Mouse (Mus musculus): ENCODE measurements around the gene Ifit2. TPM values are rescaled to one million over a fixed set of nuclear protein-coding genes. Genes with fewer than 3 reads are reported as not detected.
A peak's percentile ranks its signal among the peaks of the same experiment; 100 is the strongest.

Ifit2 gene
- polyA plus RNA-seq (2015; fragmentation: Nextera tagmentation; extraction: Ambion mirVana), result 10.9 and 11.2 TPM in 2 replicates

GRCm38 (mm10) chr19:34550534-34551223 lies at the start of gene Ifit2:
Gene Ifit2 (plus strand): TSS chr19:34550694.
- Histone ChIP-seq H3K4me1 (peaks cover 20% of the 10 kb centered on the region), H3K27ac (peak within 1 kb of the TSS; percentile 77), H3K9ac (peak within 1 kb of the TSS; percentile 59), H3K4me3 (peak within 1 kb of the TSS; percentile 51), H3K9me3 (no peaks in the 10 kb centered on the region), H3K4me2 (replicated peaks) (peak within 1 kb of the TSS; percentile 64), H3K36me3 (no peaks in the 10 kb centered on the region), H3K27me3 (no peaks in the 10 kb centered on the region)
- 2% methylated on average over 22 of the region's 22 CpGs for WGBS
- peak; percentile 89 for ATAC-seq (ENCODE audit: low FRiP score, low read depth)

- ATAC-seq (ENCODE audit: low FRiP score, low read depth), result no peak; the same call in 1 of the 2 replicates
- WGBS, result 46% methylated on average over 4 of the region's 4 CpGs
- Histone ChIP-seq H3K27ac (no peak overlapping the region), H3K4me2 (replicated peaks) (no peak overlapping the region), H3K36me3 (peaks cover 21% of the 10 kb centered on the region), H3K9ac (no peak overlapping the region), H3K27me3 (no peaks in the 10 kb centered on the region), H3K4me1 (no peaks in the 10 kb centered on the region), H3K9me3 (no peaks in the 10 kb centered on the region), H3K4me3 (no peak overlapping the region)
Observed at GRCm38 (mm10) chr19:34500763-34501162, 49.7 kb upstream of the Ifit2 start.

GRCm38 (mm10) chr19:34505161-34505721 lies 45.3 kb upstream of the Ifit2 start:
- H3K4me3 ChIP-seq, result no peak overlapping the region
- 0 out of 2 replicates have a peak, but pooled peaks cover 2% of the 10 kb centered on the region for H3K9me3 ChIP-seq
- ATAC-seq (ENCODE audit: low FRiP score, low read depth), result no peak
- 87% methylated on average over 12 of the region's 12 CpGs for WGBS
- H3K4me1 ChIP-seq, result no peaks in the 10 kb centered on the region
- H3K36me3 ChIP-seq, result peaks cover 44% of the 10 kb centered on the region
- H3K4me2 ChIP-seq (replicated peaks), result no peak overlapping the region
- no peak overlapping the region for H3K9ac ChIP-seq
- no peak overlapping the region for H3K27ac ChIP-seq
- no peaks in the 10 kb centered on the region for H3K27me3 ChIP-seq

GRCm38 (mm10) chr19:34510717-34511116 lies 39.8 kb upstream of the Ifit2 start:
- H3K9me3 ChIP-seq, result 0 out of 2 replicates have a peak, but pooled peaks cover 2% of the 10 kb centered on the region
- H3K36me3 ChIP-seq, result peaks cover 36% of the 10 kb centered on the region
- no peak overlapping the region for H3K4me2 ChIP-seq (replicated peaks)
- H3K9ac ChIP-seq, result no peak overlapping the region
- WGBS, result 76% methylated on average over 5 of the region's 5 CpGs
- no peak for ATAC-seq (ENCODE audit: low FRiP score, low read depth)
- peaks cover 4% of the 10 kb centered on the region; the same call in 1 of the 2 replicates for H3K4me1 ChIP-seq
- H3K27me3 ChIP-seq, result no peaks in the 10 kb centered on the region
- no peak overlapping the region for H3K4me3 ChIP-seq
- H3K27ac ChIP-seq, result no peak overlapping the region

- 65% methylated on average over 8 of the region's 8 CpGs for WGBS
- 0 out of 2 replicates have a peak, but pooled peaks cover 2% of the 10 kb centered on the region for H3K9me3 ChIP-seq
- no peak overlapping the region for H3K27ac ChIP-seq
Observed at GRCm38 (mm10) chr19:34511528-34511927, 39.0 kb upstream of the Ifit2 start.

GRCm38 (mm10) chr19:34515681-34516080 lies 34.8 kb upstream of the Ifit2 start:
- H3K4me2 ChIP-seq (replicated peaks), result no peak overlapping the region
- ATAC-seq (ENCODE audit: low FRiP score, low read depth), result no peak
- H3K4me3 ChIP-seq, result no peak overlapping the region
- no peaks in the 10 kb centered on the region for H3K9me3 ChIP-seq
- H3K27me3 ChIP-seq, result no peaks in the 10 kb centered on the region
- no peak overlapping the region for H3K9ac ChIP-seq
- H3K27ac ChIP-seq, result no peak overlapping the region
- WGBS, result 90% methylated on average over 3 of the region's 3 CpGs
- peaks cover 4% of the 10 kb centered on the region; the same call in 1 of the 2 replicates for H3K4me1 ChIP-seq
- H3K36me3 ChIP-seq, result peaks cover 29% of the 10 kb centered on the region

More at GRCm38 (mm10) chr19:34511528-34511927, 39.0 kb upstream of the Ifit2 start:
- Histone ChIP-seq H3K4me3 (no peak overlapping the region), H3K4me1 (peaks cover 4% of the 10 kb centered on the region; the same call in 1 of the 2 replicates), H3K9ac (no peak overlapping the region), H3K36me3 (peaks cover 32% of the 10 kb centered on the region), H3K27me3 (no peaks in the 10 kb centered on the region), H3K4me2 (replicated peaks) (no peak overlapping the region)
- peak; percentile 32; the same call in 1 of the 2 replicates for ATAC-seq (ENCODE audit: low FRiP score, low read depth)

- Histone ChIP-seq H3K4me3 (no peak overlapping the region), H3K27me3 (no peaks in the 10 kb centered on the region), H3K27ac (no peak overlapping the region), H3K36me3 (peaks cover 34% of the 10 kb centered on the region), H3K9ac (no peak overlapping the region), H3K4me2 (replicated peaks) (no peak overlapping the region), H3K9me3 (no peaks in the 10 kb centered on the region), H3K4me1 (peaks cover 3% of the 10 kb centered on the region; the same call in 1 of the 2 replicates)
- 81% methylated on average over 2 of the region's 2 CpGs for whole genome bisulfite sequencing
- no peak for ATAC-seq (ENCODE audit: low FRiP score, low read depth)
Observed at GRCm38 (mm10) chr19:34516346-34516745, 34.1 kb upstream of the Ifit2 start.

- no peak overlapping the region for H3K27ac ChIP-seq
- H3K4me1 ChIP-seq, result no peaks in the 10 kb centered on the region
- H3K9ac ChIP-seq, result no peak overlapping the region
- no peak overlapping the region for H3K4me3 ChIP-seq
- no peak overlapping the region for H3K4me2 ChIP-seq (replicated peaks)
- H3K36me3 ChIP-seq, result peaks cover 40% of the 10 kb centered on the region
- H3K9me3 ChIP-seq, result no peaks in the 10 kb centered on the region
- H3K27me3 ChIP-seq, result no peaks in the 10 kb centered on the region
- ATAC-seq (ENCODE audit: low FRiP score, low read depth), result no peak
- 87% methylated on average over 3 of the region's 3 CpGs for whole genome bisulfite sequencing
Observed at GRCm38 (mm10) chr19:34517197-34517596, 33.3 kb upstream of the Ifit2 start.

GRCm38 (mm10) chr19:34517812-34518594 lies 32.5 kb upstream of the Ifit2 start:
- ATAC-seq (ENCODE audit: low FRiP score, low read depth), result no peak
- WGBS, result 91% methylated on average over 13 of the region's 13 CpGs
- Histone ChIP-seq H3K4me1 (no peaks in the 10 kb centered on the region), H3K9ac (no peak overlapping the region), H3K4me3 (no peak overlapping the region), H3K36me3 (peaks cover 40% of the 10 kb centered on the region), H3K9me3 (no peaks in the 10 kb centered on the region), H3K27me3 (no peaks in the 10 kb centered on the region), H3K4me2 (replicated peaks) (no peak overlapping the region), H3K27ac (no peak overlapping the region)

GRCm38 (mm10) chr19:34518786-34519185 lies 31.7 kb upstream of the Ifit2 start:
- Histone ChIP-seq H3K4me2 (replicated peaks) (no peak overlapping the region), H3K27ac (no peak overlapping the region), H3K36me3 (peaks cover 40% of the 10 kb centered on the region), H3K9ac (no peak overlapping the region), H3K4me1 (no peaks in the 10 kb centered on the region), H3K4me3 (no peak overlapping the region), H3K9me3 (no peaks in the 10 kb centered on the region), H3K27me3 (no peaks in the 10 kb centered on the region)
- no peak for ATAC-seq (ENCODE audit: low FRiP score, low read depth)
- WGBS, result 55% methylated on average over 3 of the region's 3 CpGs

GRCm38 (mm10) chr19:34519646-34520045 lies 30.8 kb upstream of the Ifit2 start:
- peaks cover 2% of the 10 kb centered on the region; the same call in 1 of the 2 replicates for H3K4me1 ChIP-seq
- 89% methylated on average over 3 of the region's 3 CpGs for WGBS
- peaks cover 40% of the 10 kb centered on the region for H3K36me3 ChIP-seq

GRCm38 (mm10) chr19:34520051-34520450 lies 30.4 kb upstream of the Ifit2 start:
- H3K27ac ChIP-seq, result no peak overlapping the region
- ATAC-seq (ENCODE audit: low FRiP score, low read depth), result no peak
- H3K4me2 ChIP-seq (replicated peaks), result no peak overlapping the region
- H3K27me3 ChIP-seq, result no peaks in the 10 kb centered on the region
- no peaks in the 10 kb centered on the region for H3K9me3 ChIP-seq
- peaks cover 40% of the 10 kb centered on the region for H3K36me3 ChIP-seq
- no peak overlapping the region for H3K9ac ChIP-seq
- WGBS, result 82% methylated on average over 4 of the region's 4 CpGs
- no peak overlapping the region for H3K4me3 ChIP-seq
- H3K4me1 ChIP-seq, result peaks cover 7% of the 10 kb centered on the region; the same call in 1 of the 2 replicates

More at GRCm38 (mm10) chr19:34519646-34520045, 30.8 kb upstream of the Ifit2 start:
- Histone ChIP-seq H3K9ac (no peak overlapping the region), H3K27ac (no peak overlapping the region), H3K9me3 (no peaks in the 10 kb centered on the region), H3K4me3 (no peak overlapping the region), H3K27me3 (no peaks in the 10 kb centered on the region), H3K4me2 (replicated peaks) (no peak overlapping the region)
- ATAC-seq (ENCODE audit: low FRiP score, low read depth), result no peak
